Mouse (Mus musculus) layer of hippocampus, adult 11-12 months (tissue): Measurements from ENCODE around the gene Dnajb1.
A peak's percentile ranks its signal among the peaks of the same experiment; 100 is the strongest.
"Not testable (repeated sequence)": the region's sequence is repeated elsewhere in the genome, so short reads cannot be mapped to it uniquely, and the experiment has no call there.

Source experiments
- DNase-seq: peaks from one replicate; pipeline ENCODE4 v3.0.0; 2022; ENCODE audit warnings: low spot score

Gene Dnajb1

GRCm38 (mm10) chr8:83578131-83579055, 29.6 kb upstream of the Dnajb1 start:
- peak; percentile 6 for DNase-seq

- DNase-seq, result no peak
These were observed 28.3 kb upstream of the Dnajb1 start for GRCm38 (mm10) chr8:83579676-83580075.

DNA sequence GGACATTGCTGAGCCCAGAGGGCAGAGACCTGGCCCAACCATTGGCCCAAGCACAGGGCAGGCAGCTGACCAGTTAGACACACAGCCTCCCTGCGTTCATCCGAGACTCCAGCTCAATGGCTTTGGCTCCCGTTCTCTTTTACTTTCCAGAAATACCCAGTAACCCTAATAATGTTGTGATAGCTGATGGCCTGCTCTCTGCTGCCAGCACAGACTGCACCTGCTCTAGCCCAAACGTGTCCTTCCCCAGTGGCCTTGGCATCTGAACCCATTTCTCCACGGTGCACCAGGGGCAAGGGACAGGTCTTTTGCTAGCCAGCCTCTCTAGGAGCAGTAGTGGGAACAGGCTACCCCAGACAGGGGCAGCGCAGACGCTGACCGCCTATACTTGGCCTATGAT, 27.2 kb upstream of the Dnajb1 start:
- DNase-seq, result no peak

DNA sequence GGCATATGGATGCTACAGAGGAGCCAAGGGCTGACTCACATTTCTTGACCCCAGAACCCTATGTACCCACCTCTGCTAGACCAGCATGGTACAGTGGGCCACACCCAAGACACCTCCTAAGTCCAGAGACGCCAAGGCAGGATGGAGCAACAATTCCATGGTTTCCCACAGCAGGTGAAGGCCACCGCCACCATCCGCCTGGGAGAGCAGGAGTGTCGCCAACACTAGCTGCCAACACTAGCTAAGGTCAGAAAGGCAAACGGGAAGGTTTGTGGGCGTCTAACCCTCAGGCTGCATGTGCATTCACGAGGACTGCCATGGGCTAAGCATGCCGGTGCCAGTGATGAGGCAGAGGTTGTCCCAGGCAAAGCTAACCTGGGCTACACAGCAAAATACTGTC, 25.8 kb upstream of the Dnajb1 start:
- no peak for DNase-seq

- DNase-seq, result no peak
These were observed 24.8 kb upstream of the Dnajb1 start for GRCm38 (mm10) chr8:83583236-83583635.

GRCm38 (mm10) chr8:83584771-83585170, 23.2 kb upstream of the Dnajb1 start:
- DNase-seq, result no peak

DNA sequence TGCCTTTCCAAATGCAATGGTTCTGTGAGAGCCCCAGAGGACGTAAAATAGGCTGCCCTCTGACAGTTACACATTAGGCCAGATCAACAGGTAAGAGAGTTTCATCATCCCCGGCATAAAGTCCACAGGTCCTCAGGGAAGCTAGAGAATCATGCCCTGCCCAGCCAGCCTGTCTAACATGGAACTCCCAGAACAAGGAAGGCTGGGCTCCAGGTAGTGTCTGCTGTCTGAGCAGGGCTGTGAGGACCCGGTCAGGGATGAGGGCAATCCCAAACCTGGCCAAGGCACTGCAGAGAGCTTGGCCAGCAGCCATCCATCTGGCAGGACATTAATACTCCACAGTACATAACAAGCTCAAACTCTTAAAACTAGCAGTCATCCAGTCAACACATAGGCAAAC, 22.7 kb upstream of the Dnajb1 start:
- DNase-seq, result no peak

- DNase-seq, result no peak
These were observed 20.3 kb upstream of the Dnajb1 start for GRCm38 (mm10) chr8:83587644-83588043.

- DNase-seq, result no peak
These were observed 19.1 kb upstream of the Dnajb1 start for GRCm38 (mm10) chr8:83588886-83589285.

DNA sequence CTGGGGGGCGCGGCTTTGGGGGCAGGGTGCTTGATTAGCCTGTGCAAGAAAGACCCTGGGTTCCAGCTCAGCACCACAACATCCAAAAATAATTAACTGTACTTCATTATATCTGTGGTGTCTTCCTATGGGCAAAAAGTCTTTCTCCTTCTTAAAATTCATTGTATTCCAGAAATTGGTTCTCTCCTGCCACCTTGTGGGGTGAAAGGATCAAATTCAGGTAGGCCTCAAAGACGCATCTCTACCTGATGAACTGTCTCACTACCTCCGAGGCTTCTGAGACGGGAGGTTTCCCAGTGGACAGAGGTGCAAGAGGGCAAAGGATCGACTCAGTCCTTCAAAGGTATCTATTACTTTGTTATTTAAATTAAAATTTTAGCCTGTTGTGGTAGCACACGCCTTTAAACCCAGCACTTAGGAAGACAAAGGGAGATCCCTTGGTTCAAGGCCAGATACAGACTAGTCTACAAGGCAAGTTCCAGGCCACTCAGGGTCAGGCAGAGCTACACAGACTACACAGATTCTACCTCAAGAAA, 17.4 kb upstream of the Dnajb1 start:
- no peak for DNase-seq

DNA sequence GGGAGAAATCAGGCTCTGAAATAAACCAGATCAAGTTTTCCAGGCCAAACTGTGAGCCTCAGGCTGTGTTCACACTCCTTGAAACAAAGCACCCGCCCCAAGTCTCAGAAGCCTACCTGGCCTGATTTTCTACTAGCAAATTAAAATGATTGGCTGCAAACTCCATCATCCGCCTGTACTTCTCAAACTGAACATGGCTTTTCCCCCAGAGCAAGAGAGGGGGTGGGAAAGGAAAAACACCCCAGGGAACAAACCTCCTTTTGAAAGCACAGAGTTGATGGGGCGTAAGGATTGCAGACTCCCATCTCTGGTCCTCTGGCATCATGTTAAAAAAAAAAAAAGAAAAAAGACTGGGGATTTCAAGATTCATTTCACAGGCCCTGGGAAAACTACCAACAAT, 15.3 kb upstream of the Dnajb1 start:
- DNase-seq, result no peak

- no peak for DNase-seq
These were observed 14.4 kb upstream of the Dnajb1 start for GRCm38 (mm10) chr8:83593325-83594166.

- DNase-seq, result peak; percentile 98
These were observed 13.6 kb upstream of the Dnajb1 start for GRCm38 (mm10) chr8:83594167-83595049.

DNA sequence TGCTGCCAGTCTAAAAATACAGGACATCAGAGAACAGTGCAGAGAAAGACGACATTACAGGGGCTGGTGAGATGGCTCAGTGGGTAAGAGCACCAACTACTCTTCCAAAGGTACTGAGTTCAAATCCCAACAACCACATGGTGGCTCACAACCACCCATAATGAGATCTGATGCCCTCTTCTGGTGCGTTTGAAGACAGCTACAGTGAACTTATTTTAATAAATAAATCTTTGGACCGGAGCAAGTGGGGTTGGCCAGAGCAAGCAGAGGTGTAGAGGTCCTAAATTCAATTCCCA, 13.0 kb upstream of the Dnajb1 start:
- DNase-seq, result not testable (repeated sequence)

- DNase-seq, result no peak
These were observed 11.6 kb upstream of the Dnajb1 start for GRCm38 (mm10) chr8:83596369-83596768.

GRCm38 (mm10) chr8:83598146-83598545, 9.8 kb upstream of the Dnajb1 start:
- DNase-seq, result no peak

GRCm38 (mm10) chr8:83599814-83600213, 8.2 kb upstream of the Dnajb1 start:
- DNase-seq, result no peak

DNA sequence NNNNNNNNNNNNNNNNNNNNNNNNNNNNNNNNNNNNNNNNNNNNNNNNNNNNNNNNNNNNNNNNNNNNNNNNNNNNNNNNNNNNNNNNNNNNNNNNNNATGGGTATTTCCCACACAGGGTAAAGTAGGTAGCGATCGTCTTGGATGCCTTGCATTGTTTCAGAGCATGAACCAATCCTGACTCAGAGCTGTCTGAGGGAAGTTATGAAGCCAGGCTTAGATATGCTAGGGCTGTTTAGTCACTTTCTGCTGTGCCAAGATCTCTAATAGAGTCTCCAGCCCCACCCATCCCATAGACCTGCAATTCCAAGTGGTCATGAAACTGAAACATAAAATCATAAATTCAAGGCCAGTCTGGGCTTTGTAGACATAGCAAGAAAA, 5.4 kb upstream of the Dnajb1 start:
- DNase-seq, result no peak

DNA sequence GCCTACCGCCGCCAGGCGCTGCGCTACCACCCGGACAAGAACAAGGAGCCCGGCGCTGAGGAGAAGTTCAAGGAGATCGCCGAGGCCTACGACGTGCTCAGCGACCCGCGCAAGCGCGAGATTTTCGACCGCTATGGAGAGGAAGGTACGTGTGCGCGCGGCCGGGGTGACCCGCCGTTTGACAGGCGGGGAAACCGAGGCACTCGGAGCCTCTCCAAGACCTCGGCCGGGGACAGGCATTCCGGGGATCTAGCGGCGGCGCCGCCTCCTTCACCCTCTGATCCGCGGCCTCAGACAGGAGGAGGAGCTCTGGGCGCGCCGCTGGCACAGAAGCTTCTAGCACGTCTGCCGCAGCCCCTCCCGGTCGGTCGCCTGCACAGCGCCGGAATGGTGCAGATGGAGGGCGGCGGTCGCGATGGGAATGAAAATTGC, 421 bp downstream of the Dnajb1 start:
- peak; percentile 80 for DNase-seq

DNA sequence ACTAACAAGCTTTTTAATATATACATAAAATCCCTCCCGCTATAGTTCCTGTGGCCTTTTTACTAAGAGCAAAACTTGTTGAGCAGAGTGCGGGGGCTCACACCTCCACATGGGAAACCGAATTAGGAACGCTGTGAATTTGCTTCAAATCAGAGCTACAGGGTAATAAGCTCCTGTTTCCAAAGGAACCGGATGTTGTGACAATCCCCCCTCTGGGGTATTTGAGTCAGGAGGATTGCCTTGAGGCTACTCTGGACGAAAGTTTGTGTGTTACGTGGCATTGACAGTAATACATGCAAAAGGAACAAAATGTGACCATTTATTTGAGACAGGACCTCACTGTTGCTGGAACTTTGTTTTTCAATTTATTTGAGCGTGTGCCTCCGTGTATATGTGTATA, 1.1 kb downstream of the Dnajb1 start:
- no peak for DNase-seq

DNA sequence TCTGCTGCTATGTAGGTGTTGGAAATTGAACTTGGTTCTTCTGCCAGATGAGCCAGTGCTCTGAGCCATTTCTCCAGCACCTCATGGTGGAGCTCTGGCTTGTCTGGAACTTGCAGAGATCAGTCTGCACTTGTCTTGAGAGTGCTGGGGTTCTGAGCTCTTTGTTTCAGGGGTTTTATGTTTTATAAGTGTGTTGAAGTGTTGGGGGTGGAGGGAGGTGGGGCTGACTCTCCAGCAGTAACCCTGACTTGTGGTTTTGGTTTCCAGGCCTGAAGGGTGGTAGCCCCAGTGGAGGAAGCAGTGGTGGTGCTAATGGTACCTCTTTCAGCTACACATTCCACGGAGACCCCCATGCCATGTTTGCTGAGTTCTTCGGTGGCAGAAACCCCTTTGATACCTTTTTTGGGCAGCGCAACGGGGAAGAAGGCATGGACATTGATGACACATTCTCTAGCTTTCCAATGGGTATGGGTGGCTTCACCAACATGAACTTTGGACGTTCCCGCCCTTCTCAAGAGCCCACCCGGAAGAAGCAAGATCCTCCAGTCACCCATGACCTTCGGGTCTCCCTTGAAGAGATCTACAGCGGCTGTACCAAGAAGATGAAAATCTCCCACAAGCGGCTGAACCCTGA, 1.7 kb downstream of the Dnajb1 start:
- DNase-seq, result no peak
